Mouse (Mus musculus): ENCODE measurements around the gene Frmd4a.

GRCm38 (mm10) chr2:4300383-4300811 is 282.9 kb downstream of the Frmd4a start:
- no peak for TF ChIP-seq EP300 (IDR thresholded peaks at IDR 0.05; ENCODE audit: low read depth)
- no peak for TF ChIP-seq CTCF (IDR thresholded peaks at IDR 0.05; ENCODE audit: low read depth)

Measured in heart, postnatal 0 days (tissue).